Mouse (Mus musculus): Measurements from ENCODE around the gene Nceh1. TPM values are rescaled to one million over a fixed set of nuclear protein-coding genes. Genes with fewer than 3 reads are reported as not detected.
A peak's percentile ranks its signal among the peaks of the same experiment; 100 is the strongest.

Gene Nceh1
- polyA plus RNA-seq, 1 experiment, result 15.5 TPM

GRCm38 (mm10) chr3:27228530-27229309 is 46.0 kb downstream of the Nceh1 start:
- WGBS, result 38% methylated on average over 11 of the region's 11 CpGs
- TF ChIP-seq CTCF (IDR thresholded peaks at IDR 0.05; ENCODE audit: extremely low read depth, insufficient read length, insufficient replicate concordance, low read depth, low read length), result peak; percentile 59; the same call in 1 of the 2 replicates
- TF ChIP-seq POLR2A (IDR thresholded peaks at IDR 0.05; ENCODE audit: low read depth, low read length), result no peak
- Histone ChIP-seq H3K36me3 (ENCODE audit: control insufficient read depth, insufficient read depth, low read length) (peaks cover 3% of the 10 kb centered on the region; the same call in 1 of the 2 replicates), H3K27me3 (ENCODE audit: control insufficient read depth, insufficient read depth, low read length) (no peaks in the 10 kb centered on the region), H3K27ac (ENCODE audit: insufficient read depth, low read depth, low read length) (peak overlapping the region; percentile 81), H3K4me1 (ENCODE audit: control insufficient read depth, insufficient read depth, insufficient read length, low read length) (peaks cover 21% of the 10 kb centered on the region), H3K4me3 (ENCODE audit: low read depth, low read length) (no peak overlapping the region)

- no peaks in the 10 kb centered on the region for H3K27me3 ChIP-seq (ENCODE audit: control insufficient read depth, insufficient read depth, low read length)
- H3K4me1 ChIP-seq (ENCODE audit: control insufficient read depth, insufficient read depth, insufficient read length, low read length), result peaks cover 21% of the 10 kb centered on the region
- TF ChIP-seq CTCF (IDR thresholded peaks at IDR 0.05; ENCODE audit: extremely low read depth, insufficient read length, insufficient replicate concordance, low read depth, low read length), result no peak
- TF ChIP-seq POLR2A (IDR thresholded peaks at IDR 0.05; ENCODE audit: low read depth, low read length), result no peak
- no peak overlapping the region for H3K27ac ChIP-seq (ENCODE audit: insufficient read depth, low read depth, low read length)
- H3K36me3 ChIP-seq (ENCODE audit: control insufficient read depth, insufficient read depth, low read length), result no peaks in the 10 kb centered on the region
- WGBS, result 43% methylated on average over 4 of the region's 4 CpGs
- no peak overlapping the region for H3K4me3 ChIP-seq (ENCODE audit: low read depth, low read length)
These were observed 50.6 kb downstream of the Nceh1 start for GRCm38 (mm10) chr3:27233361-27233760.

DNA sequence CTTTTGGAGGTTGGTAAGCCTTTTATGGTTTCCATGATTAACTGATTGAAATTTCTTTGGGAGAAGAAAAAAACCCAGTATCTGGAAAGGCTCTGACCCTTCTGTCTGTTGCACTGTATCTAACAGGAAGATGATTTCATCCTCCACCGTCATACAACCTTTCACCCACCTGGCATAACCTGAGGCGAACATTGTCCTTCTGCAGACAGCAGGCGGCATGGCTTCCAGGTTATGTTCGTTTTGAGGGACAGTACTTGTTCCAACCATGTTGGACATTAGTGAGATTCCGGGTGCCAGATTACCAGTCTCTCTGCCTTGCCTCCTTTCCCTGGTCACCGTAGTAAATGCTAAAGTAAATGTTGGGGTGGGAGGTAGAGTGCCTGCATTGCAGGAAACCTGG is 51.1 kb downstream of the Nceh1 start:
- Histone ChIP-seq H3K27ac (ENCODE audit: insufficient read depth, low read depth, low read length) (no peak overlapping the region), H3K4me1 (ENCODE audit: control insufficient read depth, insufficient read depth, insufficient read length, low read length) (peaks cover 16% of the 10 kb centered on the region), H3K27me3 (ENCODE audit: control insufficient read depth, insufficient read depth, low read length) (no peaks in the 10 kb centered on the region), H3K36me3 (ENCODE audit: control insufficient read depth, insufficient read depth, low read length) (no peaks in the 10 kb centered on the region), H3K4me3 (ENCODE audit: low read depth, low read length) (no peak overlapping the region)
- no peak for TF ChIP-seq POLR2A (IDR thresholded peaks at IDR 0.05; ENCODE audit: low read depth, low read length)
- TF ChIP-seq CTCF (IDR thresholded peaks at IDR 0.05; ENCODE audit: extremely low read depth, insufficient read length, insufficient replicate concordance, low read depth, low read length), result no peak
- 28% methylated on average over 6 of the region's 6 CpGs for WGBS

DNA sequence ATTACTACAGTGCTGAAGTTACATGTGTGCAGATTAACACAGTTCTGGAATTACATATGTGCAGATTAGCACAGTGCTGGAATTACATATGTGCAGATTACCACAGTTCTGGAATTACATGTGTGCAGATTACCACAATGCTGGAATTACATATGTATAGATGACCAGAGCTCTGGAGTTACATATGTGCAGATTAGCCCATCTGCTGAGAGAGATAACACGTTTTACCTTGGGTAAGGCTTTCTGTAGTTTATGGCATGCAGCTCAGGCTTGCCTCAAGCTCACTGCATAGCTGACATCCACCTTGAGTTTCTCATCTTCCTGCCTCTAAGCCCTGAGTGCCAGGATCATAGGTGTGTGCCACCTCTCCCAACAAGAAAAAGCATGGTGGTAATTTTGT is 52.2 kb downstream of the Nceh1 start:
- WGBS, result 53% methylated on average over 1 of the region's 1 CpGs
- TF ChIP-seq CTCF (IDR thresholded peaks at IDR 0.05; ENCODE audit: extremely low read depth, insufficient read length, insufficient replicate concordance, low read depth, low read length) (no peak), POLR2A (IDR thresholded peaks at IDR 0.05; ENCODE audit: low read depth, low read length) (no peak)

GRCm38 (mm10) chr3:27237226-27237625 is 54.5 kb downstream of the Nceh1 start:
- Histone ChIP-seq H3K27ac (ENCODE audit: insufficient read depth, low read depth, low read length) (no peak overlapping the region), H3K36me3 (ENCODE audit: control insufficient read depth, insufficient read depth, low read length) (peaks cover 13% of the 10 kb centered on the region), H3K27me3 (ENCODE audit: control insufficient read depth, insufficient read depth, low read length) (no peaks in the 10 kb centered on the region), H3K4me3 (ENCODE audit: low read depth, low read length) (no peak overlapping the region), H3K4me1 (ENCODE audit: control insufficient read depth, insufficient read depth, insufficient read length, low read length) (peaks cover 13% of the 10 kb centered on the region)
- WGBS, result 4% methylated on average over 2 of the region's 2 CpGs
- TF ChIP-seq CTCF (IDR thresholded peaks at IDR 0.05; ENCODE audit: extremely low read depth, insufficient read length, insufficient replicate concordance, low read depth, low read length), result no peak
- no peak for TF ChIP-seq POLR2A (IDR thresholded peaks at IDR 0.05; ENCODE audit: low read depth, low read length)

More for the DNA sequence above, 52.2 kb downstream of the Nceh1 start:
- H3K27me3 ChIP-seq (ENCODE audit: control insufficient read depth, insufficient read depth, low read length), result no peaks in the 10 kb centered on the region
- H3K4me1 ChIP-seq (ENCODE audit: control insufficient read depth, insufficient read depth, insufficient read length, low read length), result peaks cover 13% of the 10 kb centered on the region
- peaks cover 2% of the 10 kb centered on the region for H3K36me3 ChIP-seq (ENCODE audit: control insufficient read depth, insufficient read depth, low read length)
- H3K27ac ChIP-seq (ENCODE audit: insufficient read depth, low read depth, low read length), result no peak overlapping the region
- no peak overlapping the region for H3K4me3 ChIP-seq (ENCODE audit: low read depth, low read length)

- peaks cover 13% of the 10 kb centered on the region for H3K36me3 ChIP-seq (ENCODE audit: control insufficient read depth, insufficient read depth, low read length)
- 69% methylated on average over 5 of the region's 5 CpGs for WGBS
- no peak overlapping the region for H3K27ac ChIP-seq (ENCODE audit: insufficient read depth, low read depth, low read length)
- TF ChIP-seq CTCF (IDR thresholded peaks at IDR 0.05; ENCODE audit: extremely low read depth, insufficient read length, insufficient replicate concordance, low read depth, low read length), result no peak
- no peak for TF ChIP-seq POLR2A (IDR thresholded peaks at IDR 0.05; ENCODE audit: low read depth, low read length)
- no peak overlapping the region for H3K4me3 ChIP-seq (ENCODE audit: low read depth, low read length)
- H3K27me3 ChIP-seq (ENCODE audit: control insufficient read depth, insufficient read depth, low read length), result no peaks in the 10 kb centered on the region
- H3K4me1 ChIP-seq (ENCODE audit: control insufficient read depth, insufficient read depth, insufficient read length, low read length), result peaks cover 5% of the 10 kb centered on the region; the same call in 1 of the 2 replicates
These were observed 55.8 kb downstream of the Nceh1 start for GRCm38 (mm10) chr3:27238563-27238962.

GRCm38 (mm10) chr3:27239568-27239967 is 56.8 kb downstream of the Nceh1 start:
- no peak overlapping the region for H3K4me3 ChIP-seq (ENCODE audit: low read depth, low read length)
- 91% methylated on average over 16 of the region's 16 CpGs for WGBS
- TF ChIP-seq CTCF (IDR thresholded peaks at IDR 0.05; ENCODE audit: extremely low read depth, insufficient read length, insufficient replicate concordance, low read depth, low read length) (no peak), POLR2A (IDR thresholded peaks at IDR 0.05; ENCODE audit: low read depth, low read length) (no peak)
- no peaks in the 10 kb centered on the region for H3K4me1 ChIP-seq (ENCODE audit: control insufficient read depth, insufficient read depth, insufficient read length, low read length)
- H3K27ac ChIP-seq (ENCODE audit: insufficient read depth, low read depth, low read length), result no peak overlapping the region
- H3K27me3 ChIP-seq (ENCODE audit: control insufficient read depth, insufficient read depth, low read length), result no peaks in the 10 kb centered on the region
- H3K36me3 ChIP-seq (ENCODE audit: control insufficient read depth, insufficient read depth, low read length), result peaks cover 13% of the 10 kb centered on the region

Data from small intestine, adult 2 months (tissue).